Mouse (Mus musculus) erythroblast, embryonic 14.5 days (primary cell): ENCODE measurements at regions not wholly inside any gene's neighbourhood (a gene's known extent, or its start where the extent isn't known, plus 50 kb on each side); places are given as distances from the start of the nearest gene placed in this dataset.

Experiments used
- GATA1 ChIP-seq: IDR thresholded peaks from 2 replicates; pipeline ENCODE4 v1.6.1; 2012; ENCODE audit warnings: low read length, inconsistent platforms, mixed read lengths
- TAL1 ChIP-seq: IDR thresholded peaks from 3 replicates; pipeline ENCODE4 v1.6.1; 2012; ENCODE audit warnings: low read length, inconsistent platforms, mixed read lengths

GRCm38 (mm10) chrX:99397344-99397743 is 73.7 kb downstream of the Pja1 start:
- TF ChIP-seq GATA1 (no peak), TAL1 (no peak)
